Mouse (Mus musculus) adrenal gland, adult 8-10 months (tissue): ENCODE measurements around the gene Adad1. TPM values are rescaled to one million over a fixed set of nuclear protein-coding genes. Genes with fewer than 3 reads are reported as not detected.

Experiments used
- DNase-seq: peaks from one replicate; pipeline ENCODE4 v3.0.0; 2022
- total RNA-seq, 4 experiments: library from RNA; stranded (reverse); gene quantifications; 2 replicates each; pipeline ENCODE4 v1.2.4; 2022

Gene Adad1
- not detected for total RNA-seq

- DNase-seq, result no peak
These were observed at the start of gene Adad1 for GRCm38 (mm10) chr3:37063406-37063805. Adad1 (plus strand) TSS chr3:37063527.

DNA sequence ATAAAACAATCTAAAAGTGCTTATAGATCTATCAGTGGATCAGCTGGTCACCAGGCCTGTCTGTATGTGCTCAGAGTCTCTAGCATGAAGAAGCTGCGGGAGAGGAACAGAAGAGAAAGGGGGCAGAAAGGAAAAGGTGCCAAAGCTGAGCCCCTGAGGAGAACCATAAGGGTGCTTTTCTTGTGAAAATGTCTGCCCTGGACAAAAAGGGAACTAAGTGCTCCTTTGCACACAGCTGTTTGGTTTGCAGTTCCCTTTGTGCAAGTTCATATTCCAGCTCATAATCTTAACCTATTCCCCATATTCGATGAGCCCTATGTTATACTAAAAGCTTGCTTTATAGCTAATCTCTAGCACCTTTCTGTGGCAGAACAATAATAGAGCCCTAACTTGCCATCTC is 25.3 kb upstream of the Adad1 start:
- DNase-seq, result no peak

GRCm38 (mm10) chr3:37039811-37040210 is 23.5 kb upstream of the Adad1 start:
- DNase-seq, result peak; percentile 21

GRCm38 (mm10) chr3:37051491-37051890 is 11.8 kb upstream of the Adad1 start:
- DNase-seq, result no peak

- peak; percentile 11 for DNase-seq
These were observed 9.9 kb downstream of the Adad1 start for GRCm38 (mm10) chr3:37073211-37073610.

DNA sequence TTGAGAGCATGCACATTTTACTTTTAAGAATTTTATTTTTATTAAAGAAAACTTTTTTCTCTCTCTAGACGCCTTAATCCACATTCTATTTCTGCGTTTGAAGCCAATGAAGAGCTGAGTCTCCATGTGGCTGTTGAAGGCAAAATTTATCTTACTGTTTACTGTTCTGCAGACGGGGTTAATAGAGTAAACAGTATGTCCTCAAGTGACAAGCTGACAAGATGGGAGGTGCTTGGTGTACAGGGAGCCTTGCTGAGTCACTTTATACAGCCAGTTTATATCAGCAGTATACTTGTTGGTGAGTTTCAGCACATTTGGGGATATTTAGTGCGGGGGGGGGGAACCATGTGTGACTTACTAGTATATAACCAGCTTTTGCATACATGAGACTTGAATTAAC is 21.5 kb downstream of the Adad1 start:
- no peak for DNase-seq

DNA sequence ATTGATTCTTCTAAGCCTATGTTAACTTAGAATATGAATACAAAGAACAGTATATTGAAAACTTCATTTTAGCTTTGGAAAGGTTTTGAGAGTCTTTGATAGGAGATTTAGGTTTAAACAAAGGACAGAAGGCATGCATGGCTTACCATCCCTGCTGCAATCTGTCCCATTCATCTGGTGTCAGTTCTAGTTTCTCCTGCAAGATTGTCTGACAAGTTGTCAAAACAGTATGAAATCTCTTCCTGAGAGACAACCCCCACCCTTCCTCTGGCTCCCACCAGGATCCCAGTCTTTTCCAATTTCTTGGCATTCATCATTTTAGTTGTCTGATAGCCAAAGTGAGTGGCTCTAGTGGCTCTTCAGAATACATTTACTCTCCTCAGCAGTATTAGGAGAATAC is 27.4 kb downstream of the Adad1 start:
- no peak for DNase-seq

GRCm38 (mm10) chr3:37125655-37126054 is 62.3 kb downstream of the Adad1 start, which contains the start of gene Il2:
Il2 (minus strand) TSS chr3:37125959.
- DNase-seq, result no peak

GRCm38 (mm10) chr3:37126162-37126561 is 62.8 kb downstream of the Adad1 start:
- no peak for DNase-seq

DNA sequence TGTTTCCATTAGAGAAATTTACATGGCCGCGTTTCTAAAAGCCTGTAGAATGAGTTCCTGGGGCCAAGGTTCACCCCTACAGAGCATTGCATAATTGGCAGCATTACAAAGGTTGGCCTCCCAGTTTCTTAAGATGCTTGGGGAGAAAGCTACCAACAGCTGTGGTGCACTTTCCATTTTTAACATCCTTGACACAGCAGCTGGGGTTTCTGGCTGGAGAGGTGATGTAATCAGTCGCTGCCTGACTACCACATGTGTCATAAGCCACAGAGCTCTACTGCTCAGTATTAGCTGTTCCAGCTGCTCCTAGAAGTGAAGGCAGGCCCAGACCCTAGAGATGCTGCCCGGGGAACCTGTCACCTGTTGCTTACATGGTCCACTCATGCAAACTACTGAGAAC is 64.9 kb downstream of the Adad1 start:
- no peak for DNase-seq

- DNase-seq, result no peak
These were observed 65.7 kb downstream of the Adad1 start for GRCm38 (mm10) chr3:37129063-37129462.

GRCm38 (mm10) chr3:37137231-37137630 is 73.9 kb downstream of the Adad1 start:
- DNase-seq, result no peak

DNA sequence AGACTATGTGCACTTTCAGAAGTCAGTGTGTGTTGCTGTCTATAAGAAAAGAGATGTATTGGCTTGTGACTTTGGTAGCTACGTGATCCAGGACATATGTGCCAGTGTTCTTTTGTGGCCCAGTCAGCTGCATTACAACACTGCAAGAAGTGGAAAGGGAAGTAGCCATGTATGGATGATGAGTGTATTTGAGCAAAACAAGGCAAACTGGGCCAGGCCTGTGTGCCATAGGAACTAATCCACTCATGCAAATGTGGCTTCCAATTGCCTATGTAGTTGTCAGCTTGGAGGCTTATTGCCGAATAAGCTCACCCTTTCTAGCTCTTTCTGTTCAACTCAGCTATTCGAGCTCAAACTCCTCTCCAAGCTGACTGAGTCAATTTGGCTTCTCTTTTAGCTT is 75.9 kb downstream of the Adad1 start:
- no peak for DNase-seq

- DNase-seq, result no peak
These were observed 77.0 kb downstream of the Adad1 start for GRCm38 (mm10) chr3:37140168-37140906.

DNA sequence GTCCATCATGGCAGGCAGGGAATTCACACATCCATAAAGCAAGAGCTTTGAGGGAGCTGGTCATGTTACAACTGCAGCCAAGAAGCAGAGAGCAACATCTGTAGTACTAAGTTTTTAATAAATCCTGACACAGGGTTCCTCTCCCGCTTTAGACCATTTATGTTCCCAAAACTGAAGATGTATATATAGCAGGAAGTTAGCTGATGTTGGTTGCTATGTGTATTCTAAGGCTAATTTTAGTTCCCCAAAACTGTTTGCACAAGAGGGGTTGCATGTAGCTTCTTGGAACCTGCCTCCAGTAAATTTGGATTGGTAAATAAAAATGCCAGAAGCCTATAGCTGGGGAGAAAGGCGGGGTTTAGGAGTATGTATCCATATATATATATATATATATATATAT is 78.5 kb downstream of the Adad1 start:
- DNase-seq, result no peak

DNA sequence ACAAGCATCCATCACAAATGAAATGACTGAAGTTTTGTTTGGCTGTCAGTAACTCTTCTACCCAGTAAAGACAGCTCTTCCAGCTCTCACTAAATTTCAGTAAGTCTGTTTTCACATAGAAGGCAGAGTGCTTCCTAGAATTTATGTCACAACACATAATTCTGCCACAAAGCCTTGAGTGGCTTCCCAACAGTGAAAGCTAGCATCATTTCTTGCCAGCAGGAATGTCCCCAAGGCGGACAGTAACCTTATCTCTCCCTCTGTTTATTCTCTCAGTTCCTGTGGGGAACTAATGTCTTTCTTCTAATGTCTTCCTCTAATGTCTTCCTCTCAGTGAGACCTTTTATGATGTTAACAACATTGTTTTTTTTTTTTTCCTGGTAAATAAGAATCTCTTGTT is 81.7 kb downstream of the Adad1 start:
- no peak for DNase-seq

DNA sequence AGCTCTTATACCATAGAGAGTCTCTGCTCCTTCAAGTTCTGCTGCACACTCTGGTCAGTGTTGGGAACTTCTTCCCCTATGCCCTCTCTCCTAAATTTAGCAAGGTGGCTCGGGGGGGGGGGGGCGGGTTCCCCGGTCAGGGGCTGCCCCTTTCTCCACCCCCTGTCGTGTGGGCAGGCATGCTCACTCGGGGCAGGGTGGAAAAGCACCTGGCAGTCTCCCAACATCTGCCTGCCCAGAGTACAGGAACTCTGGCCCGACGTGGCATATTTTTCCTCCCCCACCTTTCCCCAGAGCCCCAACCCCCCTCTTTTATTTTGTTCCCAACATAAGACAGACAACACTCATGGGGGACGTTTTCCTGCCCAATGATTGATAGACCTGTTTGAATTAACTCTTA is 83.1 kb downstream of the Adad1 start:
- DNase-seq, result no peak

GRCm38 (mm10) chr3:37146810-37147209 is 83.5 kb downstream of the Adad1 start:
- no peak for DNase-seq

- DNase-seq, result no peak
These were observed 88.9 kb downstream of the Adad1 start for GRCm38 (mm10) chr3:37152274-37152673.

- no peak for DNase-seq
These were observed 89.7 kb downstream of the Adad1 start for GRCm38 (mm10) chr3:37153004-37153403.

DNA sequence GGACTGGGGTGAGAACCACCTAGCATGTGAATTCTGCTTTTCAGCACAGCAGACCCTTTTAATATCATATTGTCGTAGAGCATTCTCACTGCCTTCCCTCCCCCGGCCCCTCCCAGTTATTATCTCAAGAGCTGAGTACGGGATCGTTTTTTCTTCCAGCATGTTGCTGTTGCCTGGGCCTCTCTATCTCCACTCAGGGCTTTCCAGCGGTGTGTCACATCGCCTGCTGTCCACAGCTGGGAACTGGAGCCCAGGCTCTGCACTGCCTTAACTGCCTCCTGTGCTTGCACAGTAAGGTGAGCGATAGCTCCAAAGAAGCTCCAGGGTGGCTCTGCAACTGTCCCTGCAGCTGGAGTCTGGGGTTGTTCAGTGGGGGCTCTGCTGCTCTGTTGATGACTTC is 91.1 kb downstream of the Adad1 start:
- no peak for DNase-seq

DNA sequence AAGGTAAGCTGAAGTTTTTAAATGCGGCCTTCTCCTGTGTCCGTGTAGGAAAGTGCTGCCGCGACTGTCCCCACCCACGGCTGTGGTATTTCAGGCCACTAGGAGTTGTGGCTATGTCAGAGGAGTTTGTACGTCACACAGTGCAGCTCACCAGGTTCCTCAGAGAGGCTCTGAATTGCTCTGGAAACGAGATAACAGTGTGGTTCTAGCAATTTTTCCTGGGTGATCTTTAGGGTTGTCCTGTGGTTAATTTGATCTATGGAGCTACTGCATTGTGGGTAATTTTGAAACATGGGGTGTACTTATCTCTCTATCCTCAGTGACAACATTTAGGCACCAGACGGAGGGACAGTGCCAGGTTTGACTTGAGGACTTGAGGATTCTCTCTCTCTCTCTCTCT is 93.8 kb downstream of the Adad1 start:
- DNase-seq, result no peak

- DNase-seq, result no peak
These were observed 94.9 kb downstream of the Adad1 start for GRCm38 (mm10) chr3:37158246-37158645.

- DNase-seq, result no peak
These were observed 97.8 kb downstream of the Adad1 start for GRCm38 (mm10) chr3:37161096-37161495.

- no peak for DNase-seq
These were observed 106.0 kb downstream of the Adad1 start for GRCm38 (mm10) chr3:37169283-37169682.
